Mouse (Mus musculus): ENCODE results near the gene Prss53. TPM values are rescaled to one million over a fixed set of nuclear protein-coding genes. Genes with fewer than 3 reads are reported as not detected.
A peak's percentile ranks its signal among the peaks of the same experiment; 100 is the strongest.

The Prss53 gene
- polyA plus RNA-seq, 1 experiment = 1.6 TPM

GRCm38 (mm10) chr7:127922451-127923275 lies 31.9 kb upstream of the Prss53 start:
- no peak overlapping the region for H3K4me3 ChIP-seq (replicated peaks; ENCODE audit: control insufficient read depth, low read depth, low read length)
- H3K27ac ChIP-seq (ENCODE audit: control insufficient read depth, insufficient read depth, low read depth, low read length, poor library complexity) = peak overlapping the region; percentile 96
- peaks cover 3% of the 10 kb centered on the region for H3K4me1 ChIP-seq (ENCODE audit: control insufficient read depth, insufficient read depth, low read length)
- TF ChIP-seq CTCF (IDR thresholded peaks at IDR 0.05; ENCODE audit: control insufficient read depth, insufficient read depth, low read length) = no peak
- 20% methylated on average over 6 of the region's 6 CpGs for WGBS

- H3K4me1 ChIP-seq (ENCODE audit: control insufficient read depth, insufficient read depth, low read length) = peaks cover 3% of the 10 kb centered on the region
- TF ChIP-seq POLR2A (IDR thresholded peaks at IDR 0.05; ENCODE audit: borderline replicate concordance, control insufficient read depth, low read depth, low read length) (no peak), CTCF (IDR thresholded peaks at IDR 0.05; ENCODE audit: control insufficient read depth, insufficient read depth, low read length) (peak; percentile 47; the same call in 1 of the 2 replicates)
- no peak overlapping the region for H3K4me3 ChIP-seq (replicated peaks; ENCODE audit: control insufficient read depth, low read depth, low read length)
- WGBS = 45% methylated on average over 8 of the region's 8 CpGs
- H3K27ac ChIP-seq (ENCODE audit: control insufficient read depth, insufficient read depth, low read depth, low read length, poor library complexity) = peak overlapping the region; percentile 96; the same call in 1 of the 2 replicates
Observed at GRCm38 (mm10) chr7:127921516-127921915, 30.7 kb upstream of the Prss53 start.

- 71% methylated on average over 7 of the region's 7 CpGs for WGBS
- Histone ChIP-seq H3K27ac (ENCODE audit: control insufficient read depth, insufficient read depth, low read depth, low read length, poor library complexity) (no peak overlapping the region), H3K4me1 (ENCODE audit: control insufficient read depth, insufficient read depth, low read length) (peaks cover 3% of the 10 kb centered on the region), H3K4me3 (replicated peaks; ENCODE audit: control insufficient read depth, low read depth, low read length) (no peak overlapping the region)
- TF ChIP-seq POLR2A (IDR thresholded peaks at IDR 0.05; ENCODE audit: borderline replicate concordance, control insufficient read depth, low read depth, low read length) = no peak
- no peak for TF ChIP-seq CTCF (IDR thresholded peaks at IDR 0.05; ENCODE audit: control insufficient read depth, insufficient read depth, low read length)
Observed at GRCm38 (mm10) chr7:127919290-127919689, 28.5 kb upstream of the Prss53 start.

GRCm38 (mm10) chr7:127918203-127918602 lies 27.4 kb upstream of the Prss53 start:
- WGBS = 33% methylated on average over 3 of the region's 3 CpGs
- no peak for TF ChIP-seq POLR2A (IDR thresholded peaks at IDR 0.05; ENCODE audit: borderline replicate concordance, control insufficient read depth, low read depth, low read length)
- TF ChIP-seq CTCF (IDR thresholded peaks at IDR 0.05; ENCODE audit: control insufficient read depth, insufficient read depth, low read length) = peak; percentile 59
- Histone ChIP-seq H3K4me1 (ENCODE audit: control insufficient read depth, insufficient read depth, low read length) (peaks cover 3% of the 10 kb centered on the region), H3K4me3 (replicated peaks; ENCODE audit: control insufficient read depth, low read depth, low read length) (no peak overlapping the region), H3K27ac (ENCODE audit: control insufficient read depth, insufficient read depth, low read depth, low read length, poor library complexity) (no peak overlapping the region)

- TF ChIP-seq CTCF (IDR thresholded peaks at IDR 0.05; ENCODE audit: control insufficient read depth, insufficient read depth, low read length) = no peak
- no peak for TF ChIP-seq POLR2A (IDR thresholded peaks at IDR 0.05; ENCODE audit: borderline replicate concordance, control insufficient read depth, low read depth, low read length)
- Histone ChIP-seq H3K27ac (ENCODE audit: control insufficient read depth, insufficient read depth, low read depth, low read length, poor library complexity) (no peak overlapping the region), H3K4me3 (replicated peaks; ENCODE audit: control insufficient read depth, low read depth, low read length) (no peak overlapping the region), H3K4me1 (ENCODE audit: control insufficient read depth, insufficient read depth, low read length) (no peaks in the 10 kb centered on the region)
- 79% methylated on average over 12 of the region's 12 CpGs for WGBS
Observed at GRCm38 (mm10) chr7:127915293-127915692, 24.5 kb upstream of the Prss53 start.

GRCm38 (mm10) chr7:127912938-127913337 lies 22.2 kb upstream of the Prss53 start:
- WGBS = 3% methylated on average over 4 of the region's 4 CpGs
- TF ChIP-seq POLR2A (IDR thresholded peaks at IDR 0.05; ENCODE audit: borderline replicate concordance, control insufficient read depth, low read depth, low read length) (no peak), CTCF (IDR thresholded peaks at IDR 0.05; ENCODE audit: control insufficient read depth, insufficient read depth, low read length) (no peak)
- Histone ChIP-seq H3K4me3 (replicated peaks; ENCODE audit: control insufficient read depth, low read depth, low read length) (peak overlapping the region; percentile 83), H3K27ac (ENCODE audit: control insufficient read depth, insufficient read depth, low read depth, low read length, poor library complexity) (no peak overlapping the region), H3K4me1 (ENCODE audit: control insufficient read depth, insufficient read depth, low read length) (no peaks in the 10 kb centered on the region)

GRCm38 (mm10) chr7:127912190-127912871 lies 21.6 kb upstream of the Prss53 start, which contains the start of gene Kat8:
TSS of gene Kat8 (plus strand) at chr7:127912516.
- peak within 1 kb of the TSS; percentile 83 for H3K4me3 ChIP-seq (replicated peaks; ENCODE audit: control insufficient read depth, low read depth, low read length)
- TF ChIP-seq POLR2A (IDR thresholded peaks at IDR 0.05; ENCODE audit: borderline replicate concordance, control insufficient read depth, low read depth, low read length) = peak; percentile 70; the same call in 1 of the 2 replicates
- no peak for TF ChIP-seq CTCF (IDR thresholded peaks at IDR 0.05; ENCODE audit: control insufficient read depth, insufficient read depth, low read length)
- peak within 1 kb of the TSS; percentile 66 for H3K27ac ChIP-seq (ENCODE audit: control insufficient read depth, insufficient read depth, low read depth, low read length, poor library complexity)
- no peaks in the 10 kb centered on the region for H3K4me1 ChIP-seq (ENCODE audit: control insufficient read depth, insufficient read depth, low read length)
- WGBS = 2% methylated on average over 40 of the region's 40 CpGs

GRCm38 (mm10) chr7:127908656-127909055 lies 17.9 kb upstream of the Prss53 start:
- TF ChIP-seq CTCF (IDR thresholded peaks at IDR 0.05; ENCODE audit: control insufficient read depth, insufficient read depth, low read length) (no peak), POLR2A (IDR thresholded peaks at IDR 0.05; ENCODE audit: borderline replicate concordance, control insufficient read depth, low read depth, low read length) (no peak)
- Histone ChIP-seq H3K27ac (ENCODE audit: control insufficient read depth, insufficient read depth, low read depth, low read length, poor library complexity) (no peak overlapping the region), H3K4me1 (ENCODE audit: control insufficient read depth, insufficient read depth, low read length) (peaks cover 2% of the 10 kb centered on the region; the same call in 1 of the 2 replicates), H3K4me3 (replicated peaks; ENCODE audit: control insufficient read depth, low read depth, low read length) (no peak overlapping the region)
- 81% methylated on average over 4 of the region's 4 CpGs for WGBS
